Mouse (Mus musculus) midbrain, embryonic 16.5 days (tissue): ENCODE data around the gene Cacnb1. TPM values are rescaled to one million over a fixed set of nuclear protein-coding genes. Genes with fewer than 3 reads are reported as not detected.

Experiments
- ATAC-seq: fragments of 200-750 bp; cut with Nextera tagmentation; 2 replicates; pipeline ENCODE4 v1.8.0; 2017; ENCODE audit warnings: moderate TSS enrichment
- H3K27ac ChIP-seq: fragments of 300-500 bp; sonication (generic); 2 replicates; pipeline ENCODE4 v1.5.1; 2014; ENCODE audit warnings: mild to moderate bottlenecking, low read length, mixed read lengths
- H3K27me3 ChIP-seq: fragments of 300-500 bp; sonication (generic); 2 replicates; pipeline ENCODE4 v1.6.1; 2014; ENCODE audit warnings: low read depth, low read length, mixed read lengths; ENCODE audit not compliant: control insufficient read depth, insufficient read depth
- H3K36me3 ChIP-seq: fragments of 300-500 bp; sonication (generic); 2 replicates; pipeline ENCODE4 v1.6.1; 2014; ENCODE audit warnings: mild to moderate bottlenecking, low read length, moderate library complexity, mixed read lengths; ENCODE audit not compliant: control insufficient read depth, insufficient read depth
- H3K4me1 ChIP-seq: fragments of 300-500 bp; sonication (generic); 2 replicates; pipeline ENCODE4 v1.6.1; 2014; ENCODE audit warnings: mild to moderate bottlenecking, low read length, mixed read lengths; ENCODE audit not compliant: control insufficient read depth, insufficient read depth
- H3K4me2 ChIP-seq: fragments of 300-500 bp; sonication (generic); 2 replicates; pipeline ENCODE4 v1.6.1; 2014; ENCODE audit warnings: mild to moderate bottlenecking, low read length, mixed read lengths
- H3K4me3 ChIP-seq: fragments of 300-500 bp; sonication (generic); 2 replicates; pipeline ENCODE4 v1.5.1; 2014; ENCODE audit warnings: low read depth, mild to moderate bottlenecking, low read length, moderate library complexity, mixed read lengths
- H3K9ac ChIP-seq: fragments of 300-500 bp; sonication (generic); 2 replicates; pipeline ENCODE4 v1.6.1; 2014; ENCODE audit warnings: low read depth, low read length, mixed read lengths
- H3K9me3 ChIP-seq: fragments of 300-500 bp; sonication (generic); replicated peaks from 2 replicates; pipeline ENCODE4 v1.6.1; 2014; ENCODE audit warnings: mild to moderate bottlenecking, low read length, mixed read lengths; ENCODE audit not compliant: control insufficient read depth, poor library complexity, severe bottlenecking
- WGBS: fragments of 180-500 bp; shearing (Covaris S2); extraction: QIAGEN DNeasy Blood & Tissue Kit; methylation state at CpG from one replicate; pipeline ENCODE4 v1.1.7; 2014; 5-methylcytosine and 5-hydroxymethylcytosine counted together
- polyA plus RNA-seq: library from polyadenylated mRNA; unstranded; fragments of >200 nt; fragmentation: Nextera tagmentation; extraction: Ambion mirVana; gene quantifications from 2 replicates; pipeline ENCODE4 v1.2.1, GENCODE M21; 2015

The Cacnb1 gene
- polyA plus RNA-seq, 1 experiment from 2014 or later: 73.2 TPM

DNA sequence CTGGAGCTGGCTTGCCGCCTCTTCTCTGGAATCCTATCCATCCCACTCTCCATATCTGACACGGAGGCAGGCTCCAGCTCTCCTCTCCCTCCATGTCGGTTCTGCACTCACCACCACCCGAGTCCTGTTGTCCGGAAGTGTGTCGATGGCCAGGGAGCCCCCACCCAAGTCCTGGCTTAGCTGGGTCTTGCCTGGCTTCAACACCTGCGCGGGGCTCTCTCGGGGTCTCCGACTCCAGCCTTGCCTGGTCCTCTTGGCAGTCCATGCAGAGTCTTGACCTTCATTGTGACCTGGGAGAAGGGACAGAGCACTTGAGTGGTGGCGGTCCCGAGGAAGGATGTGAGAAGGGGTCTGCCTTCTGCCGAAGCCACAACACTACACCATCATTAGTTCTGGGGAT lies 44.4 kb downstream of the Cacnb1 start:
- H3K36me3 ChIP-seq: no peaks in the 10 kb centered on the region
- 91% methylated on average over 13 of the region's 13 CpGs for WGBS
- no peaks in the 10 kb centered on the region for H3K27me3 ChIP-seq
- H3K9me3 ChIP-seq: no peaks in the 10 kb centered on the region
- H3K4me2 ChIP-seq: no peak overlapping the region
- no peaks in the 10 kb centered on the region for H3K4me1 ChIP-seq
- no peak overlapping the region for H3K9ac ChIP-seq
- no peak for ATAC-seq
- no peak overlapping the region for H3K4me3 ChIP-seq
- no peak overlapping the region for H3K27ac ChIP-seq

DNA sequence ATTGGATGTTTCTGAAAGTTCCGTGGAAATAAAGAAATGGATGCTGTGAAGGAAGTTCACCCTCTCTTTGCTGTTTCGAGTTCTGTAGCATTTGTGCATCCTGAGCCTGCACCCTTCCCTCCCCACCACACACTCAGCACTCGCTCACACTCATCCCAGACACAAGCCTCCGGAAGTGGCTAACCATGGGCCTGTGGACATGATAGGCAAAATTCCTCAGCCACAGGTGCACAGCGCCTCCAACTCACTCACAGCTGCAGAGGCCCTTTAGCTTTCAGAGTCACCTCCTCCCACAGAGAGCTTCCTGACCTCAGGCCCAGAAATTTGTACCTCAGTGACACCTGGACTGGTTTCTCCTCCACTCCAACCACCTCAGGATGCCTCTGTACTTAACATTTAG lies 45.0 kb downstream of the Cacnb1 start:
- Histone ChIP-seq H3K4me2 (no peak overlapping the region), H3K4me1 (no peaks in the 10 kb centered on the region), H3K27ac (no peak overlapping the region), H3K27me3 (no peaks in the 10 kb centered on the region), H3K4me3 (no peak overlapping the region), H3K9ac (no peak overlapping the region), H3K9me3 (no peaks in the 10 kb centered on the region), H3K36me3 (no peaks in the 10 kb centered on the region)
- no peak for ATAC-seq
- 85% methylated on average over 5 of the region's 5 CpGs for WGBS

DNA sequence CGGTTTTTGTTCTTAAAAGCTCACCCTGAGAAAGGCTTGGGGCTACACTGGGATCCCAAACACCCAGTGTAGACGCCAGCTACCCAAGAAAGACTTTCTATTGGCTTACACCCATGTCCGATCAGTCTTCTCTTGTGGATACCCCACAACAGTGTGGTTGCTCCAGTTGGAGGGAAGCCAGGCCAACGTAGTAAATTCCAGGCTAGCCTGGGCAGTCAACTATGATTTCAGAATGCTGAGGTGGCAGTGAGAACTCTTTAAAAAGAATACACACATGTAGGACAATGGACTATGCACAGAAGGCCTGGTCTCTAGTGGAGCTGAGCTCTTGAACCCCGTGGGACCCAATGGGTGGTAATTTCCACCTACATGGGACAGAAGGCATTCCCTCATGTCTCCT lies 48.1 kb downstream of the Cacnb1 start:
- no peaks in the 10 kb centered on the region for H3K9me3 ChIP-seq
- H3K27me3 ChIP-seq: no peaks in the 10 kb centered on the region
- H3K36me3 ChIP-seq: no peaks in the 10 kb centered on the region
- H3K9ac ChIP-seq: no peak overlapping the region
- ATAC-seq: no peak
- H3K4me2 ChIP-seq: no peak overlapping the region
- no peaks in the 10 kb centered on the region for H3K4me1 ChIP-seq
- no peak overlapping the region for H3K27ac ChIP-seq
- 86% methylated on average over 5 of the region's 5 CpGs for WGBS
- H3K4me3 ChIP-seq: no peak overlapping the region

DNA sequence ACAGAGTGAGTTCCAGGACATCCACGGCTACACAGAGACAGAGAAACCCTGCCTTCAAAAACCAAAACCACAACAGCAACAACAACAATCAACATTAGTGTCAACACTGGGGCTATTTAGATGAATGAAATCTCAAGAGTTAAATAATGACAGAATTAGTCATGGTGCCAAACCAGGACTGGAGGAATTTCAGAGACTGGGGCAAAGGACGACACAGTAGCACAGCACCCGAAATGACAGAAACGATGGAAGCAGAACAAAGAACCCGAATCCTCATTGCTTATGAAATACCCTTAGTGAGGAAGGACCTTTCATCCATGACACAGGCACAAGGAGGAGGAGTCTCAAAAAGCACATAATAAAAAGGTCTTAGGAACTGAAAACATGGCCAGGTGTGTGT lies 48.7 kb downstream of the Cacnb1 start:
- Histone ChIP-seq H3K36me3 (no peaks in the 10 kb centered on the region), H3K9me3 (no peaks in the 10 kb centered on the region), H3K4me2 (no peak overlapping the region), H3K4me1 (no peaks in the 10 kb centered on the region), H3K9ac (no peak overlapping the region), H3K27ac (no peak overlapping the region), H3K27me3 (no peaks in the 10 kb centered on the region), H3K4me3 (no peak overlapping the region)
- no peak for ATAC-seq
- 90% methylated on average over 5 of the region's 5 CpGs for WGBS

DNA sequence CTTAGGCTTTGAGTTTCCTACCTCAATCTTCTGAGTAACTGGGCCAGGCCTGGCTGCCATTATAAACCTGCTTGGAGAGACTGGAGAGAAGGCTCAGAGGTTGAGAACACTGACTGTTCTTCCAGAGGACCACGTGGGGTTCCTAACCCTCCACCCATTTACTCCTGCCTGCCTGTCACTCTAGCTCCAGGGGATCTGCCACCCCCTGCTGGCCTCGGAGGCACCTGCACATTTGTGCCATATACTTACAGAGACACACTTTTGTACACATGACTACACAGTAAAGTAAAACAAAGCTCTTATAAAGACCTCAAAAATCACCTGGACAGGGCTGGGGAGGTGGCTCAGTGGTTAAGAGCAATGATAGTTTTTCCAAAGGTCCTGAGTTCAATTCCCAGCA lies 50.4 kb downstream of the Cacnb1 start:
- Histone ChIP-seq H3K4me1 (no peaks in the 10 kb centered on the region), H3K36me3 (no peaks in the 10 kb centered on the region), H3K27me3 (no peaks in the 10 kb centered on the region), H3K9me3 (no peaks in the 10 kb centered on the region), H3K27ac (no peak overlapping the region), H3K4me3 (no peak overlapping the region), H3K9ac (no peak overlapping the region), H3K4me2 (no peak overlapping the region)
- ATAC-seq: no peak
- WGBS: 73% methylated on average over 2 of the region's 2 CpGs

DNA sequence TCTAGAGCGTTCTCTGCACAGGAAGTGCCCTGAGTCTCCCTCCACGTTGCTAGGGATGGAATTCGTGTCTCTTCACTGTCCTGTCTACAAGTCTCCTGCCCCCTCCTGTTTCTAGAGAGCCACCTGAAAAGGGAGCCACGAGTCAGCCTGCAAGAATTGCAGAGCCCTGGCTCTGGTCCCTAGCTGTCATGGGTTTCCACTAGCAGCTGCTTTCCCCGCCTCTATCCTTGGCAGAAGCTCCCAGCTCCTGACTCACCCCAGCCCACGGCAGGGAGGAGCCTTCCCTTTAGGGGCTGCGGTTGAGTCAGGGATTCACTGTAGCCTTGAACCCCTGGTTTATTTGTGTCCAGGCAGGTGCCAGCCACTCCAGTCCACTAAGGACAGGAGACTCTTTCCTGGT lies 51.6 kb downstream of the Cacnb1 start:
- H3K4me1 ChIP-seq: peaks cover 3% of the 10 kb centered on the region; the same call in 1 of the 2 replicates
- H3K4me2 ChIP-seq: no peak overlapping the region
- H3K4me3 ChIP-seq: no peak overlapping the region
- WGBS: 35% methylated on average over 7 of the region's 7 CpGs
- no peak for ATAC-seq
- no peaks in the 10 kb centered on the region for H3K36me3 ChIP-seq
- H3K27ac ChIP-seq: no peak overlapping the region
- no peak overlapping the region for H3K9ac ChIP-seq
- no peaks in the 10 kb centered on the region for H3K9me3 ChIP-seq
- H3K27me3 ChIP-seq: no peaks in the 10 kb centered on the region

DNA sequence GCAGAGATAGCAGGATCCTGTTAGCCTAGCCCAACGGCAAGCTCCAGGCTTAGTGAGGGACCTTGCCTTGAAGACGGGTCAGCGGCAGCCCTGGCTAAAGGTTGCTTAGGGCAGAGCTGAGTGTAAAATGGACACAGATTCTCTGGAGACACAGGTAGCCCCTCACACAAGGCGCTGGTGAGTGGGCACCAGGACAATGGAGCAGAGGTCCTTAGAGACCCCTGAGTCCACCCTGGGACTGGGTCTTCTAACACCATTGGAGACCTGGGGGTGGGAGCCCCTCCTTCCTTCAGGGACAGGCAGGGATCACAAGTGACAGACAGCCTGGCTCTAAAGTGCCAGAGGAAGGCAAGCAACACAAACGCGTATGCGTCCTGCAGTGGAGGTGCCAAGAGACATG lies 52.1 kb downstream of the Cacnb1 start:
- no peak overlapping the region for H3K9ac ChIP-seq
- no peak overlapping the region for H3K27ac ChIP-seq
- no peak for ATAC-seq

DNA sequence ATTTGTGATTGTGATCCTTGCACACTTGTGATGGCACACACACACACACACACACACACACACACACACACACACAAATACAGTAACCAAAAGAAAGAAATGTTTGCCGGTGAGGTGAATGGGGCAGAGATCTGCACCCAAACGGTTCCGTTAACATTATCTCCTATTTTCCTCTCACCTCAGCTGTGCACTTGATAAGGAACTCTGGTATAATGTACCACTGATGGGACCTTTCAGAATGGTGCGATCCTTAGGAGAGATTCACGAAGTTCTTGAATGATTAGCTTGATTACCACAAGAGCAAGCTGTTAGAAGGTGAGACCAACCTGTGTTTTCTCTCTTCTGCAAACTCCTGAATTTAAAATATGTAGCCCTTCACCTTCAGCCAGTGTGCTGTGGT lies 54.4 kb downstream of the Cacnb1 start:
- H3K9me3 ChIP-seq: no peaks in the 10 kb centered on the region
- no peaks in the 10 kb centered on the region for H3K36me3 ChIP-seq
- ATAC-seq: no peak
- WGBS: 82% methylated on average over 5 of the region's 5 CpGs
- no peak overlapping the region for H3K9ac ChIP-seq
- H3K27me3 ChIP-seq: no peaks in the 10 kb centered on the region
- H3K4me3 ChIP-seq: no peak overlapping the region
- no peak overlapping the region for H3K27ac ChIP-seq
- H3K4me2 ChIP-seq: no peak overlapping the region
- peaks cover 3% of the 10 kb centered on the region; the same call in 1 of the 2 replicates for H3K4me1 ChIP-seq

More for the DNA sequence above, 52.1 kb downstream of the Cacnb1 start:
- WGBS: 94% methylated on average over 7 of the region's 7 CpGs
- no peak overlapping the region for H3K4me3 ChIP-seq
- no peaks in the 10 kb centered on the region for H3K9me3 ChIP-seq
- no peaks in the 10 kb centered on the region for H3K27me3 ChIP-seq
- no peak overlapping the region for H3K4me2 ChIP-seq
- no peaks in the 10 kb centered on the region for H3K36me3 ChIP-seq
- peaks cover 3% of the 10 kb centered on the region; the same call in 1 of the 2 replicates for H3K4me1 ChIP-seq

DNA sequence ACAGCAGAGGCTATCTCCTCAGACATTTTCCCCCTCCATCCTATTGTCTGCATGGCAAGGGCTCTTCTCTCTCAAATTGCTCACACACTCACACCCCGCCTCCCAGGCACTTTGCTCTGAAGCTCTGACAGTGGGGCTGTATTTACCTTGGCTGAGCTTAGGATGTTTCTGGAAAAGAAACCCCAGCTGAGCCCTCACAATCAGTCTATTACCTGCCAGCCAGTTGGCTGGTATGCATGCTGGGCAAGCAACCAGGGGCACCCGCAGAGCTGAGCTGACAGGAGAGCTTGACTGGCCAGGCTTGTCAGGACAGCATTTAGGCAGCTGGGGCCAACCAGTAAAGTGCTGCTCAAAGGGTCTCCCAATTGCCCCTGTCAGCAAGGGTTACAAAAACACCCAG lies 55.7 kb downstream of the Cacnb1 start:
- WGBS: 20% methylated on average over 2 of the region's 2 CpGs
- no peak for ATAC-seq
- H3K4me2 ChIP-seq: no peak overlapping the region
- H3K9ac ChIP-seq: no peak overlapping the region
- no peaks in the 10 kb centered on the region for H3K36me3 ChIP-seq
- peaks cover 3% of the 10 kb centered on the region; the same call in 1 of the 2 replicates for H3K4me1 ChIP-seq
- H3K27ac ChIP-seq: peak overlapping the region; percentile 3; the same call in 1 of the 2 replicates
- no peak overlapping the region for H3K4me3 ChIP-seq
- no peaks in the 10 kb centered on the region for H3K9me3 ChIP-seq
- H3K27me3 ChIP-seq: no peaks in the 10 kb centered on the region

DNA sequence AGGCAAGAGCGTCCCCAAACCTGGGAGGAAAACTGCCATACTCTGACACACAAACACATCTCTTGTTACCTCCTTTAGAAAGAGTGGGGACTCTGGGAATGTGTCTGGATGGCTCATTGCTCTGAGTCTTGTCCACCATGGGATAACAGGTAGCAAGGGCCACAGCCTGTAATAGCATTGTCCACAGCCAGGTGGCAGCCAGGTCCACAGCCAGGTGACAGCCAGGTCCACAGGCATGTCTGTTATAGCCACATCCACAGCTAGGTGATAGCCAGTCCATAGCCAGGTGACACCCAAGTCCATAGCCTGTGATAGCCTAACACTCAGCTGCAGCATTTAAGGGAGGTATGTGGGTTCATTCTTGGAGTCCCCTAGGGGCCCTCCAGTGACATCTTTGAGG lies 61.9 kb downstream of the Cacnb1 start:
- Histone ChIP-seq H3K9ac (no peak overlapping the region), H3K36me3 (no peaks in the 10 kb centered on the region), H3K4me2 (no peak overlapping the region), H3K27me3 (no peaks in the 10 kb centered on the region), H3K4me1 (peaks cover 16% of the 10 kb centered on the region), H3K27ac (no peak overlapping the region), H3K4me3 (no peak overlapping the region), H3K9me3 (no peaks in the 10 kb centered on the region)
- 74% methylated on average over 1 of the region's 1 CpGs for WGBS
- ATAC-seq: no peak
